Mouse (Mus musculus) limb, embryonic 14.5 days (tissue): ENCODE results near the gene Prkaa2. TPM values are rescaled to one million over a fixed set of nuclear protein-coding genes. Genes with fewer than 3 reads are reported as not detected.

Source experiments
- ATAC-seq: fragments of 200-750 bp; cut with Nextera tagmentation; 2 replicates; pipeline ENCODE4 v1.8.0; 2017; ENCODE audit warnings: low read depth, moderate number of reproducible peaks, moderate TSS enrichment; ENCODE audit not compliant: low FRiP score
- DNase-seq: peaks from one replicate; pipeline ENCODE4 v3.0.0-alpha.2; 2015; ENCODE audit warnings: low spot score
- H3K27ac ChIP-seq: fragments of 300-500 bp; sonication (generic); replicated peaks from 2 replicates; pipeline ENCODE4 v1.5.1; 2014; ENCODE audit warnings: low read depth, mild to moderate bottlenecking, low read length, moderate library complexity, mixed read lengths
- H3K27me3 ChIP-seq: fragments of 300-500 bp; sonication (generic); 2 replicates; pipeline ENCODE4 v1.6.1; 2014; ENCODE audit warnings: low read length, mixed read lengths; ENCODE audit not compliant: control insufficient read depth, insufficient read depth
- H3K36me3 ChIP-seq: fragments of 300-500 bp; sonication (generic); 2 replicates; pipeline ENCODE4 v1.6.1; 2014; ENCODE audit warnings: mild to moderate bottlenecking, low read length, moderate library complexity, mixed read lengths; ENCODE audit not compliant: control insufficient read depth, insufficient read depth
- H3K4me1 ChIP-seq: fragments of 300-500 bp; sonication (generic); 2 replicates; pipeline ENCODE4 v1.6.1; 2014; ENCODE audit warnings: antibody characterized with exemption, low read length, mixed read lengths; ENCODE audit not compliant: control insufficient read depth, insufficient read depth
- H3K4me2 ChIP-seq: fragments of 300-500 bp; sonication (generic); replicated peaks from 2 replicates; pipeline ENCODE4 v1.6.1; 2014; ENCODE audit warnings: low read depth, mild to moderate bottlenecking, low read length, moderate library complexity; ENCODE audit not compliant: severe bottlenecking
- H3K4me3 ChIP-seq: fragments of 300-500 bp; sonication (generic); replicated peaks from 2 replicates; pipeline ENCODE4 v1.5.1; 2014; ENCODE audit warnings: low read length
- H3K9ac ChIP-seq: fragments of 300-500 bp; sonication (generic); 2 replicates; pipeline ENCODE4 v1.6.1; 2014; ENCODE audit warnings: mild to moderate bottlenecking, low read depth, low read length, moderate library complexity; ENCODE audit not compliant: severe bottlenecking
- H3K9me3 ChIP-seq: fragments of 300-500 bp; sonication (generic); 2 replicates; pipeline ENCODE4 v1.6.1; 2016; ENCODE audit warnings: low read length; ENCODE audit not compliant: control insufficient read depth
- POLR2A ChIP-seq: fragments of 200-500 bp; IDR thresholded peaks from 2 replicates; pipeline ENCODE4 v1.8.0; 2012; ENCODE audit warnings: inconsistent platforms, mild to moderate bottlenecking, moderate library complexity, borderline replicate concordance; ENCODE audit not compliant: insufficient read depth, insufficient read length; ENCODE audit errors: extremely low read depth
- WGBS: fragments of 180-500 bp; shearing (Covaris S2); extraction: QIAGEN DNeasy Blood & Tissue Kit; methylation state at CpG from one replicate; pipeline ENCODE4 v1.1.7; 2014; 5-methylcytosine and 5-hydroxymethylcytosine counted together
- polyA plus RNA-seq, 2 experiments: library from polyadenylated mRNA; depleted of rRNA in 1 of 2; stranded (reverse) in 1 of 2; unstranded in 1 of 2; fragments of >200 nt; fragmentation: Nextera tagmentation in 1 of 2; extraction: Ambion mirVana in 1 of 2; gene quantifications; 2 replicates each; pipeline versions ENCODE4 v1.2.1 to v1.2.3; 2012 to 2014

Gene Prkaa2
- polyA plus RNA-seq, 2 experiments, result 1.2 to 1.7 TPM

GRCm38 (mm10) chr4:104990686-104991085, 119.0 kb downstream of the Prkaa2 start:
- H3K4me1 ChIP-seq, result no peaks in the 10 kb centered on the region
- ATAC-seq, result no peak
- H3K9ac ChIP-seq, result no peak overlapping the region
- TF ChIP-seq POLR2A, result no peak
- no peaks in the 10 kb centered on the region for H3K36me3 ChIP-seq
- H3K27me3 ChIP-seq, result no peaks in the 10 kb centered on the region
- 82% methylated on average over 3 of the region's 3 CpGs for WGBS
- DNase-seq, result no peak
- no peak overlapping the region for H3K4me2 ChIP-seq
- no peaks in the 10 kb centered on the region for H3K9me3 ChIP-seq
- H3K4me3 ChIP-seq, result no peak overlapping the region
- H3K27ac ChIP-seq, result no peak overlapping the region

GRCm38 (mm10) chr4:104990016-104990415, 119.7 kb downstream of the Prkaa2 start:
- ATAC-seq, result no peak
- Histone ChIP-seq H3K9ac (no peak overlapping the region), H3K4me3 (no peak overlapping the region), H3K4me1 (no peaks in the 10 kb centered on the region), H3K4me2 (no peak overlapping the region), H3K36me3 (no peaks in the 10 kb centered on the region), H3K27me3 (no peaks in the 10 kb centered on the region), H3K9me3 (no peaks in the 10 kb centered on the region), H3K27ac (no peak overlapping the region)
- WGBS, result 75% methylated on average over 6 of the region's 6 CpGs
- no peak for DNase-seq
- TF ChIP-seq POLR2A, result no peak

GRCm38 (mm10) chr4:104988709-104989108, 121.0 kb downstream of the Prkaa2 start:
- Histone ChIP-seq H3K36me3 (no peaks in the 10 kb centered on the region), H3K27ac (no peak overlapping the region), H3K27me3 (no peaks in the 10 kb centered on the region), H3K9ac (no peak overlapping the region), H3K4me2 (no peak overlapping the region), H3K4me3 (no peak overlapping the region), H3K9me3 (no peaks in the 10 kb centered on the region), H3K4me1 (no peaks in the 10 kb centered on the region)
- ATAC-seq (no peak), DNase-seq (no peak)
- TF ChIP-seq POLR2A, result no peak
- 86% methylated on average over 7 of the region's 7 CpGs for WGBS

GRCm38 (mm10) chr4:104988102-104988501, 121.6 kb downstream of the Prkaa2 start:
- WGBS, result 81% methylated on average over 5 of the region's 5 CpGs
- Histone ChIP-seq H3K36me3 (no peaks in the 10 kb centered on the region), H3K4me1 (no peaks in the 10 kb centered on the region), H3K4me3 (no peak overlapping the region), H3K9me3 (no peaks in the 10 kb centered on the region), H3K27ac (no peak overlapping the region), H3K27me3 (no peaks in the 10 kb centered on the region), H3K4me2 (no peak overlapping the region), H3K9ac (no peak overlapping the region)
- no peak for TF ChIP-seq POLR2A
- ATAC-seq (no peak), DNase-seq (no peak)

- Histone ChIP-seq H3K27me3 (no peaks in the 10 kb centered on the region), H3K9me3 (no peaks in the 10 kb centered on the region), H3K9ac (no peak overlapping the region), H3K4me2 (no peak overlapping the region), H3K4me3 (no peak overlapping the region), H3K27ac (no peak overlapping the region), H3K36me3 (no peaks in the 10 kb centered on the region), H3K4me1 (no peaks in the 10 kb centered on the region)
- DNase-seq, result no peak
- TF ChIP-seq POLR2A, result no peak
- ATAC-seq, result no peak
- 66% methylated on average over 7 of the region's 7 CpGs for WGBS
Measured at GRCm38 (mm10) chr4:104987631-104988030, 122.1 kb downstream of the Prkaa2 start.
